Mouse (Mus musculus): Measurements from ENCODE around the gene D10Jhu81e. TPM values are rescaled to one million over a fixed set of nuclear protein-coding genes. Genes with fewer than 3 reads are reported as not detected.
"Not testable (repeated sequence)": the region's sequence is repeated elsewhere in the genome, so short reads cannot be mapped to it uniquely, and the experiment has no call there.

Gene D10Jhu81e
- polyA plus RNA-seq, 1 experiment from 2014 or later = 19.0 TPM

DNA sequence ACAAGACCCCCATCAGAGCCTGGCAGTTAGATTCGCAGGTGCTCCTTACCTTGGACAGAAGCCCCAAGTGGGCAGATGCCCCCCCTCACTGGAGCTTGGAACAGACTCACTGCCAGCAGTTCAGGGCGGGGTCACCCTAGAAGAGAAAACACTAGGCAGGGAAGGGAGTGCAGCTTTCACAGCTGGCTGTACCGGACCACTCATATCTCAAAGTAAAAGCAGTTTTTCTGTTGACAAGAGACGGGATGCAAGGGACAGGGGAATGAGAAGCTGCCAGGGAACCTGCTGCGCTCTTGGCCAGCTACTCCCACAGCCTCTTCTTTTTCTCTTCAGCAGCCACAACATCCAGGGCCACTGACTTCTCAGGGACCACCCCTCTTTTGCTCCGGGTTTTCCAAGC is 45.4 kb downstream of the D10Jhu81e start:
- H3K36me3 ChIP-seq; H3K27ac ChIP-seq; ATAC-seq (ENCODE audit: low FRiP score, low read depth); H3K4me3 ChIP-seq; H3K4me1 ChIP-seq; H3K4me2 ChIP-seq (replicated peaks); H3K27me3 ChIP-seq (replicated peaks); H3K9me3 ChIP-seq; H3K9ac ChIP-seq: not testable (repeated sequence)
- WGBS = 77% methylated on average over 6 of the region's 6 CpGs

DNA sequence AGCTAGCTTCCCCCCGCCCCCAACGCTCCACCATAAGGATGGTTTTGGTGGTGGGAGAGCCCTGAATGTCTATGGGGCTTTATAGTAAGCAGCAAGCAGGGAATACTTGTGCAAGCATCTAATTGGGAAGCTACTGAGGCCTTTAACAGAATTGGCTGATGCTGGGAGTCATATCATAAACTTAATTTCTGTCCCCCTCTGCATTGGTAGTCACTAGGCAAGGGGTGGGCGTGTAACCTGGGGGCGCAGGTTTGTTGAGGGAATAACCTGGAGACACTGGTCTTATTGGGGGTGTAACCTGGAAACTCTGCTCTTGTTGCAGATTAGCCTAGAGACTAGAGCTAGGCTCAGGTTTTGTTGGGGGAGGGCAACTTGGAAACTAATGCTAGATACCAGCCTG is 50.2 kb downstream of the D10Jhu81e start:
- Histone ChIP-seq H3K4me3 (no peak overlapping the region), H3K27ac (no peak overlapping the region), H3K9ac (no peak overlapping the region), H3K27me3 (replicated peaks) (no peaks in the 10 kb centered on the region), H3K4me2 (replicated peaks) (no peak overlapping the region), H3K9me3 (0 out of 2 replicates have a peak, but pooled peaks cover 5% of the 10 kb centered on the region), H3K4me1 (no peaks in the 10 kb centered on the region), H3K36me3 (no peaks in the 10 kb centered on the region)
- ATAC-seq (ENCODE audit: low FRiP score, low read depth) = no peak
- WGBS = 94% methylated on average over 4 of the region's 4 CpGs

DNA sequence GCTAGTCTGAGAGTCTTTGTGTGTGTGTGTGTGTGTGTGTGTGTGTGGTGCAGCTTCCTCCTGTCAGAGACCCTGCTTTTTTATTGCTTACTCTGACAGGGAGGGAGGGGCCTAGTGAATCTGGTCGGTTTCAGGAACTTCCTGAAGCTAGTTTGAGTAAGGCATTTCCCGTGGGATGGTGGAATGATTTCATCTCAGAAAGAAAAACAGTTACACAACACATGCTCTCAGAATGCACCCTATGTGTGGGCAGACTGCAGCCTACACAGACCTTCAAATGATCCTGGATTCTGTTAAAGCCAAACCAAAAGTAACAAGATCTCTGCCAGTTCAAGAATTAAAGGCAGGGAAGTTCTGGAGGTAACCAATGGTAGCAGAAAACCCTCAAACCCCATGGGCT is 54.4 kb downstream of the D10Jhu81e start:
- H3K9me3 ChIP-seq = 0 out of 2 replicates have a peak, but pooled peaks cover 5% of the 10 kb centered on the region
- H3K4me1 ChIP-seq = no peaks in the 10 kb centered on the region
- H3K27me3 ChIP-seq (replicated peaks) = no peaks in the 10 kb centered on the region
- 89% methylated on average over 2 of the region's 2 CpGs for WGBS
- no peak overlapping the region for H3K4me2 ChIP-seq (replicated peaks)
- H3K4me3 ChIP-seq = no peak overlapping the region
- no peak for ATAC-seq (ENCODE audit: low FRiP score, low read depth)
- H3K36me3 ChIP-seq = no peaks in the 10 kb centered on the region
- H3K27ac ChIP-seq = no peak overlapping the region
- H3K9ac ChIP-seq = no peak overlapping the region

DNA sequence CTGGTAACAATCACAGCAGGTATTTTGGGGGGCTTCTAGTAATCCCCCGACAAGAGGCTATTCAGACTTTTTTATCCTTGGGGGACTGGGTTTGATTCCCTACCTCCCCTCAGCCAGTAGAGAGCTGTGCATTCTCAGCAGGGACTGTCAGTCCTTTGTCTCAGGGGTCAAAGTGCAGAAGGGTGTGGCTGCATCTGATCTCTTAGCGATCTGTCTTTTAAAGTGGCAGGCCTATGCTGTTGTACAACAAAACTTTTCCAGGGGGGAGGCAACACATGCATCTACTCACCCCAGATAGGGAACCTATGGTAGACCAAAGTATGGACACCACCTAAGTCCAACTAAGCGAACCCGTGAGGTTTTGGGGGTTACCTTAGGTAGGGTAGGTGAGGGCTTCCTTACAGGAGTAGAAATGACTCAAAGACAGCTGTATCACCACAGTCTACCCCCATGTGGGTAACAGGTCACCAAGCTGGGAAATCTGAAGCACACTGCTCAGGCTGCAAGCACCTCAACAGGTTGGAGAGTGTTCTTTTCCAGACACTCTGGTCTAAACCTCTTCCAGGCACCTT is 55.0 kb downstream of the D10Jhu81e start:
- Histone ChIP-seq H3K9ac (no peak overlapping the region), H3K4me2 (replicated peaks) (no peak overlapping the region), H3K27me3 (replicated peaks) (no peaks in the 10 kb centered on the region), H3K4me1 (no peaks in the 10 kb centered on the region), H3K27ac (no peak overlapping the region), H3K4me3 (no peak overlapping the region), H3K36me3 (no peaks in the 10 kb centered on the region), H3K9me3 (0 out of 2 replicates have a peak, but pooled peaks cover 5% of the 10 kb centered on the region)
- WGBS = 65% methylated on average over 4 of the region's 4 CpGs
- ATAC-seq (ENCODE audit: low FRiP score, low read depth) = no peak

Other genes with a start within 250 kb of the D10Jhu81e start
- 2.2 and 3.0 TPM in 2 replicates for gene Trpm2, start 199.2 kb downstream of the D10Jhu81e start, polyA plus RNA-seq (2016; fragmentation: Nextera tagmentation; extraction: Ambion mirVana)
- 35.4 and 35.8 TPM in 2 replicates for gene 1810043G02Rik, start 191.3 kb downstream of the D10Jhu81e start, polyA plus RNA-seq (2016; fragmentation: Nextera tagmentation; extraction: Ambion mirVana)
- gene Pfkl, start 159.7 kb downstream of the D10Jhu81e start, polyA plus RNA-seq (2016; fragmentation: Nextera tagmentation; extraction: Ambion mirVana) = 113 and 115 TPM in 2 replicates
- gene Dnmt3l, start 127.8 kb downstream of the D10Jhu81e start, polyA plus RNA-seq (2016; fragmentation: Nextera tagmentation; extraction: Ambion mirVana) = not detected in 2 replicates
- gene Aire, start 126.2 kb downstream of the D10Jhu81e start, polyA plus RNA-seq (2016; fragmentation: Nextera tagmentation; extraction: Ambion mirVana) = 0.17 and 0.22 TPM in 2 replicates
- gene Icosl, start 100.5 kb downstream of the D10Jhu81e start, polyA plus RNA-seq (2016; fragmentation: Nextera tagmentation; extraction: Ambion mirVana) = 1.3 TPM in 2 replicates
- 21.6 and 22.2 TPM in 2 replicates for gene Pwp2, start 15.4 kb upstream of the D10Jhu81e start, polyA plus RNA-seq (2016; fragmentation: Nextera tagmentation; extraction: Ambion mirVana)
- 24.9 and 28.6 TPM in 2 replicates for gene Trappc10, start 74.9 kb upstream of the D10Jhu81e start, polyA plus RNA-seq (2016; fragmentation: Nextera tagmentation; extraction: Ambion mirVana)
- gene Agpat3, start 182.7 kb upstream of the D10Jhu81e start, polyA plus RNA-seq (2016; fragmentation: Nextera tagmentation; extraction: Ambion mirVana) = 62.4 and 65.1 TPM in 2 replicates
- 333 and 347 TPM in 2 replicates for gene Rrp1, start 243.3 kb upstream of the D10Jhu81e start, polyA plus RNA-seq (2016; fragmentation: Nextera tagmentation; extraction: Ambion mirVana)

All from neural tube, embryonic 12.5 days (tissue).